Mouse (Mus musculus) adrenal gland, adult (tissue): ENCODE measurements around the gene Pde10a.
A peak's percentile ranks its signal among the peaks of the same experiment; 100 is the strongest.

ENCODE experiments used
- DNase-seq, 2 experiments: peaks; one replicate each; pipeline ENCODE4 v3.0.0; 2022 to 2023; ENCODE audit warnings: low spot score in 1 of 2; ENCODE audit not compliant: inconsistent age in 2 of 2

Pde10a gene

DNA sequence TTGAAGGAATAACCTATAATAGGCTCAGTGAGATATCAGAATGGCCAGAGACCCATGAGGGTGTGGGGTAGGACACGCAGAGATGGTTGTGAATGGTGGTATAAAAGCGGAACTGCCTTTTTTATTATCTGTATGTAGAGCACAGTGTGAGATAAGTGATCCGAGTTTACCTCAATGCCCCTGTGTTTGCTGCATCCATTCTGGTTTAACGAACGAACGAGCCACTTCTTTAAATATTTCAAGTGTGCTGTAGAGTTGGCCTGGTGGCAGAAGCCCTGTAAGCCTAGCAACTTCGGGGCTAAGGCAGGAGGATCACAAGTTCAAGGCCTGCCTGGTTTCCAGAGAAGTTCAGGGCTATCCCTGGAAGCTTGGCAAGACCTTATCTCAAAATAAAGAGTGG lies 346.2 kb downstream of the Pde10a start:
- peak; percentile 32 to 71 for DNase-seq

DNA sequence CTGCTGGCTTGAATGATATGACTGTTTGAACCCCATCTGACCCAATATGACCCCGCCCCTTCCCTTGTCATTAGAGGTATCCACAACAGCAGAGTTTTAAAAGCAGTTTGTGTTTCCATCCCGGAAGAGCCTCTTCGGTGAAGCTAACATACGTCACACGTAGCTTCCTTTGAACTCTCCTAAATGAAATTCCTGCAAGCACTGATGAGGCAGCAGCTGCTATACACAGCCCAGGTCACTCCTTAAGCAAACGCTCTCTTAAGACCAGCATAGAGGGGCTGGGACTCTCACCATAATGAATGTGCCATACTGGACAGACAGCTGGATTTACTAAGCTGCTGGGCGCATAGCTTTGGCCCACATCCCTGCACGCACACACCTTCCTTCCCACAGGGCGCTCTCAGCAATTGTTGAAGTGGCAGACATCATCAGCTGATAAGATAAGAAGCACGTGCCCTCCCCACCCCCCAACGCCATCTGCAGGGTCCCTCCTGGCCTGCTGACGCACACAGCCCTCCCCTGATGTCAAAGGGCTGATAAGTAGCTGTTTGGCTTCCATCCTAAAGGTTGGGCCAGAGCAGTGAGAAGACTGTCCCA lies 346.9 kb downstream of the Pde10a start:
- peak; percentile 66 to 81 for DNase-seq

DNA sequence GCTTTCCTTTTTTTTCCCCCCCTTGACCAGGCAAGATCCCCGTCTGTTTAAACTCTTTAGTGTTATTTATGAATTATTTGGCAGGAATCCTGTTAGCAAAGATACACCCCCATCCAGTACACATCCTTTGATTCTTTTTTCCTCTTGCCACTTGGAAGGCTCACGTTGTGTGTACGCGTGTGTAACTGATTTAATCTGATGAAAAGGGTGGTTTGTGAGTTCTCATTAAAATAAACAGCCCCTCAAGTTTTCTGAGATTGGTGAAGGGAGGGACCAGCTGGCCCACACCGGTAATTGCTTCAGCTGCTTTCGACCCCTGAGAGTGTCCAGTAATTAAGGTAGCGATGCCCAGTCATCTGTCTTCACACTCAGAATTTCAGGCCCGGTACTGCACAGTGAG lies 347.4 kb downstream of the Pde10a start:
- no peak for DNase-seq

DNA sequence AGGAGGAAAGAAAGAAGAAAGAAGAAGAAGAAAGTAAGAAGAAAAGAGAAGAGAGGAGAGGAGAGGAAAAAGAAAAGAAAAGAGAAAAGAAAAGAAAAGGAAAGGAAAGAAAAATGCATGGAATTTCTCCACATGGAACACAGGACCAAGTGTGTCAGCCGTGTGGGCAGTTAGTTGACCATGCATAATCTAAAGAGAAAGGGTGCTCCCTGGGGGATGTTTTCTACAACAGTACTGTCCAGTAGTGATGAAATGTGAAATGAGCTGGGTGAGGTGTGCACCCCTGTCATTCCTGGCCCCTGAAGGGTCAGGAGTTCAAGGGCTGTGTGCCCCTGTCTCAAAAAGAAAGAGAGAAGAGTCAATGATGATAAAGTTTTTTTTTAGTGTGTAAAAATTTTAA lies 352.9 kb downstream of the Pde10a start:
- DNase-seq, result no peak

DNA sequence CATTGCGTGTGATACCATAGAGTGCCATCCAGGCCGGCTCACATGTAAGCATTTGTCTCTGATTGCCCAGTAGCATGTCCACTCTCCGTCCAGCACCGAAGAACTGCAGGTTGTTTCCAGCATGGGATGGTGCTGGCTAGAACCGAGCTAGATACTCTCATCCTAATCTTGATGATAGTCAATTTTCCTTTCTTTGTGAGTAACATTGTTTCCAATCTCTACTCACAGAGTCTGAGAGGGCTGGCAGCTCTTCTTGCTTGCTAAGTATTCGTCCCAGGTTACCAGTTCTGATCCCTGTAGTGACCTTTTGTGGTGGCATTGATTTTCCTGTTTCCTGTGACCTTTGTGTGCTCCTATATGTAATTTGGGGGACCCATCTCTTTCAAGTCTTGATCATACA lies 356.5 kb downstream of the Pde10a start:
- no peak for DNase-seq

DNA sequence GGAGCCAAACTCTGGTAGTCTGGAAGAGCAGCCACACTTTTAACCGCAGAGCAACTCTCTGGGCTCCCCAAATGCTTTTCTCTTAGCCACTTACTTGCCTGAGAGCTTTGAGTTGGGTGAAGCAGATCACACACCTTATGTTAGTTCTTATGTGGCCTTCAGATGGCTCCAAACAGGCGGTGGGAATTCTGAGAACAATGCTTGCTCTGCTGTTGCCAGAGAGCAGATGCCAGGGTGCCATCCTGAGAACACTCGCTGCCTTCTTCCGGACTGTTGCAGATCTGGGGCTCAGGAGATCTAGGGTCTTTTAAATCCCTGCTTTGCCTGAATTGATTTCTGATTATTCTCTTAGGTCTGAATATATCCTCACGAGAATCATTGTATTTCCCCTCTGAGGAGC lies 359.5 kb downstream of the Pde10a start:
- DNase-seq, result no peak

DNA sequence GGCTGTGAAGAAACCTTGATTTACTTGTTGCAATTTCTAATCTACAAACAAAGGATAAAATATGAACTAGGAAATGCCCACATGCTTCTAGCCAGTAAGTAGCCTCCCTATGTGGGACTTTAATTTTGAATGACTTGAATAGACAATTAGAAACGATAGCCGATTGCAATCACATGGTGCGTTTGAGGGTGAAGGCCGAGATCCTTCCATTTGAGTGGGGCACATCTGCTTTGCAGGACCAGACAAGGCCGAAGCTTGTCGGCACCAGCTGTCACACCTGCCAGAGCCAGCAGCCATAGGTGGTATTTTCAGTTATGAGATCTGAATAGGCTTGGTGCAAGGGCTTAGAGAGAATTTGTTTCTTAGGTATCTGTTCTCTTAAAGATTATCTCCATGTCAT lies 360.7 kb downstream of the Pde10a start:
- DNase-seq, result no peak

DNA sequence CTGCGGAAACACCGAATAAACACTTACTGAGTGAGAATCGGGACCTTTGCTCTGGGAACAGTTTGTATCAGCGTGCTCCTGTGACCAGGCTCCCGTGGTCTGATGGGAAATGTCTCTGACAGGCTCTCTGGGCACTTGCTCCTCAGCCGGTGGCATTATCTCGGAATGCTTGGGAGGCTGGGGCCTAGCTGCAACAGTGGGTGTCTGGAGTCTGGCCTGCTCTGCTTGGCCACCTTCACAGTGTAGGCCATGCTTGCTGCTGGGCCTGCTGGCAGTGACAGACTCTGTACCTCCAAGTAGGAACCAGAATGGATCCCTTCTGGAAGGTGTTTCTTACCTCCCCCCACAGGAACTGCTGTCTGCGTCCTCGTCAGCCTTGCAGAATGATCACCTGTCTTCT lies 362.9 kb downstream of the Pde10a start:
- DNase-seq, result no peak

DNA sequence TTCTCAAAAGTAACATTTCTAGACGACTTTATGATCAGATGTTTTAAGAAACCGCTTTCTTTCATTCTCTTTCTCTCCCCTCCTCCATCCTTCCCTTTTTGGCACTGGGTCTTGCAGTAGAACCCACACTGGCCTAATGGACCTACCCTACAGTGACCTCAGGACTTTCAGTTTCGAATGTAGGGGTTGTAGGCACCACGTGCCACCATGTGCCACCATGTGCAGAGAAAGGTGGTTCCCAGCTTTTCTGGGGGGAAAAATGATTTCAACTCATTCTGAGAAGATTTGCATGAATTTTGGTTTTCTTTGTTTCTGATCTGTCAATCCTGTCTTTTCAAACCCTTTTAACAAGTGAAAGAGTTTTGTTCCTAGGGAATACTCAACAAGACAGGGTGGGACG lies 363.5 kb downstream of the Pde10a start:
- no peak for DNase-seq

DNA sequence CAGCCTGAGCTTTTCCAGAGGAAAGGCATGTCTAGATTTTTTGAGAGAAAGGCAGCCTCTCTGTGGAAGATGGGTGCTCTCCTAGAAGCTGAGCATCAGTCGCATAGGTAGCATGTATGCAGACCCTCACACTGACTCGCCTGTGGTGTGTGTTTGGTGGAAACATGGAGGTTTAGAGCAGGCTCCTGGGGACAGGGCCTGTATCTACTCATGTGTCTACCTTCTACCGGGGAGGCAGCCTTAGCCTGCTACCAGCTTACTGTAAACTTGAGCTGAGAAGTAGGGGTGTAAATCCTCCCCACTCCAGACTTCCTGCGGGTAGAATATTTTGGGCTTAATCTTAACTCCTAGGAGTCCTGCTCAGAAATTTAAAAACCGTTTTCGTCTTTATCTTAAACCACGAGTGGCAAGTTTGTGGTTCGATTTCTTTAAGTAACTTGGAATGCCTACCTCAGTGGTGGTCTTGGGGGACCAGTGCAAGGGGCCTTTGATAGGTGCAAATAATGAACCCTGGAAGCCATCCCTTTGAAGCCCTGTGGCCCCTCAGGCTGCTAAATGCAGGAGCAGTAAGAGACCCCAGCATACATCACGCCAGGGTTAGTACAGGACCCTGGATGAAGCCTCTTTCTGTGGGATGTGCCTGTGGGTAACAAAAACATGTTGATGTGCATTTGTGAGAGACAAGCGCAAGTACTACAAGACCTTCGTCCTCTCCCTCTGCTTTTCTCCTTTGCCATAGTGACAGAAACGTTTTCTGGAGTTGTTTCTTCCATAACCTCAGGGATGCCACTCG lies 367.2 kb downstream of the Pde10a start:
- DNase-seq, result no peak

DNA sequence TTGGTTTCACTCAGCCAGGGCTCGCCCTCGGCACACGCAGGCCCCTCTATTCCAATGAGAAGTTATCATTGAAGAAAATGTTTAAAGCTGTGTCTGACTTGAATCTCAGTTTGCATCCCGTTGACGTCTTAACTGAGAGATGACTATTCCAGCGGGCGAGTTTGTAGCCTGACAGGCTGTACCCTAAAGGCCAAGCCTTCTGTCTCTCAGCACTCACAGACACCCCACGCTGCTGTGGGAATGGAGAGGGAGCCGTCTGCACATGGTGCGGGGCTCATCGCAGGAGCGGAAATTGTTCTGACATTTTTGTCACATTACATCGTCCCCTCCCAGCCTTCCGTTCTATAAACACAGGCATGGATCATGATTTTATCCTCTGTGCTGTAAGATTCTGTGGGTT lies 370.8 kb downstream of the Pde10a start:
- DNase-seq, result no peak

DNA sequence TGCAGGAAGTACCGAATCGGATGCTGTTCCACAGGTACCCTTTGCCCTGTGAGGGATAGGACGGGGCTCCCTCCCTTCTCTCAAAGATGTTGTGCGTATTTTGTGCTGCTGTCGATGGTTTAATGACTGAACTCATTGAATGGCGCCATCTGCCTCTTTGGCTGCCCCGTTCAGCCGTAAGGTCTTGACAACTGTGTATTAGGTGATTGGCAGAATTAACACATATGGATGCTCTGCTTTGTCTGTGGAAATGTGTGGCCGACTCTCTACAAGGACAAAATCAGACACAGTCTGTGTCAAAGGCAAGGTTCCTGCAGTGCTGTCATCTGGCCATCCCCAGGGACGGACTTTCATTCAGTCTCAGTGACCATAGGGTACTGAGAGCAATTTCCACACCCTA lies 372.6 kb downstream of the Pde10a start:
- DNase-seq, result no peak

DNA sequence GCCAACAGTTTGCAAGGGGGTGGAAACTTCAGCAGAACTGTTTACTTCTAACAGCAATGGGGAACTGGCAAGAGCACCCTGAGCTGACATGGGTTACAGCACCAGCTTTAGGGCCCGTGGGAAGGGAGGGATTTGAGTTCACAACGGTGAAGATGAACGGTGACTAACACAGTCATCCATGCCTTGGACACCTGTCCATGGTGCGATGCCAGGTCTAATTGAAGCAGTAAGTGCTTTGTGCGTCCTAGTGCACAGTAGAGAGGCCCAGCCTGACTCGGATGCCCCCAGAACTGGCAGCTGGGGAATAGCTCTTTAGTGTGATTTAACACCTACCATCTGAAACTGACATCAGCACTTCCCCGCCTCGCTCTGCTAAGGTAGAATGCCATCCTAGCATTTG lies 373.0 kb downstream of the Pde10a start:
- no peak for DNase-seq

DNA sequence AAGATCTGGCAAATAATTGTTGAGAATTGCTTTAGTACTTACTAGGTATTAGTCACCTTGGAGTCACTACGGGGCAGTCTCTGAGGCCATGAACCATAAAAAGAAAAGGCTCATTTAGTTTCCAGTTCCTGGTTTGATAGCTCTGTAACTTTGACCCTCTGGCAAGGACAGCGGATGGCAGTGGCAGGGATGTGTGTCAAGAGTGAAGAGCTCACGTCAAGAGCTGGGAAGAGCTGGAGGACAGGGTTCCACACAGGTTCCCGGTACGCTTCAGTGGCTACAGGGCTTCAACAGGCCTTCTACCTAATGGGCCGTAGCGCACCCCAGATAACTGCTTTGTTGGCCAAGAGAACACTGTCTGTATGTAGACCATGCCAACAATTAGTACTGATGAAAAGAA lies 374.0 kb downstream of the Pde10a start:
- DNase-seq, result peak in 1 of 2 experiments; percentile 53

DNA sequence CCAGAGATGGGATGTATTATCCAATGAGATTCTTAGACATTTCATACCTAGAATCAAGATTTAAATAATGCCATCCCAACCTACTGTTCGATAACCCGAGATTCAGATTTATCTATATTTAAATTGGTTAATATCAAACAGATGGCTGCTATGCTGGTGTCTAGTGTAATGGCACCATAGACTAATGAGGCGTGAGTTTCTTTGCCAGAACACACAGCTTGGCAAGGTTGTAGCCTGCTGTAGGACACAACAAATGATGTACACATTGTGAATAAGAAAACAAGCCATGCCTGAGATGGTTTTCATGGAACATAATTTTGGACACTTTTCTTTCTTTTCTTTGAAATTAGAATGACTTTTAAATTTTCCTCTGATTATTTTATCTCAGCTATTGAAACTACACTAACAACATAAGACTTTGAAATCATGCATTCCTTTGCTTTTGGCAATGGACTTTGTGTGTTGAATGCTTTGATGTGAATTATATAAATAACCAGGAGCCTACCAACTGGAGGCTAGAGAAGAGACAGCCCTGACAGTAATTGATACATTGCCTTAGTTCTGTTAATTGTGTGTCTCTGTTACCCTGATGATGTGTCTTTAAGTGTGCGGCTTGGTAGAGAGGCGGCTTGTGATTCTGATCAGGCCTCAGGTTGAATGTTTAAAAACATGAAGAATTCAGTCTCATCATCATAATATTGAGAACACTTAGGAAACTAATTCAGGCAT lies 378.5 kb downstream of the Pde10a start:
- DNase-seq, result no peak

DNA sequence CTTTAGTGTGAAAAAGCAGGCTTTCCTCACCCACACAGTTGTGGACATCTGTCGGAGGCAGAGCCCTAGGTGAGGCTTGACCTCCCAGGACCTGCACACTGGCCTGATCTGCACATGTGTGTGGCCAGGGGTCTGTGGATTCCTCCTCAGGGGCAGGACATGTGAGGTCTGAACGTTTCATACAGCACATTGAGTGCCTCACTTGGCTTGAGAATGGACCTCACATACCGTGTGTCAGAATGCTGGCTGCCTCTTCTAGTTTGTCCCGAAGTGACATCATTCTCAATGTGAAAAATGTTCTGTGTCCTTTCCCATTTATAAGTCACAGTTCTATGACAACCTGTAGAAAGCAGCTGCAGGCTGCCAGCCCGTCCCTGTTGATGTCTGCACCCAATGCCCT lies 385.4 kb downstream of the Pde10a start:
- DNase-seq, result no peak

DNA sequence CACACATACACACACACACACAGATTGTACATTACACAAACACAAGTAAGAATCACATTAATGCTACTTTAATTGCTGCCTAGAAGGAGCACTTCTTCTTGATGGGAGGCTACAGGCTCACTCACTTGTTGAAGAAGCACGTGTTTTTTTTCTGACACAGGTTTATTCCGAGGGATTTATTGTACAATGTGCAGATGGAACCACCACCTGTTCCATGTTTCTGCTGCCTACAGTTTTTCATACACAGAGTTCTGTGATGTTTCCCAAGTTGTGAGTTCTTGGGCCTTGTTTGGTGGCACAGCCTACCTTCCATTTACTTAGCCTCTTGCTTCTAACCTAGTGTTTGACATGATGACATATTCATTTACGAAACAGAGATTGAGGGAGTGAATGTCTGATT lies 387.8 kb downstream of the Pde10a start:
- no peak for DNase-seq

DNA sequence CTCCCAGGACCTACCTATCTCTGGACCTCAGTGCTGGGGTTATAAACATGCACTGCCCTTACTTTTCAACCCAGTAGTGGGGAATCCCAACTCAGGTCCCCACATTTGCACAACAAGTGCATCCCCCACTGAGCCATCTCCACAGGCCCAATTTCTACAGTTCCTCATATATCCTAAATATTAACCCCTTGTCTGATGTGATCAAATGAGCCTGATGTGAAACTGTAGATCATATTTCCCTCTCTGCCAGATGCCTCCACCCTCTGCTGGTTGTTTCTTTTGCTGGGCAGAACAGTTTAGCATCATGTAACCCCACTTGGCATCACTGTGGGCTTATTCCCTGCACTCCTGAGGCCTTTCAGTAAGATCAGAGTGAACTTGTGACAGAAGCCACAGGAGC lies 390.5 kb downstream of the Pde10a start:
- no peak for DNase-seq

DNA sequence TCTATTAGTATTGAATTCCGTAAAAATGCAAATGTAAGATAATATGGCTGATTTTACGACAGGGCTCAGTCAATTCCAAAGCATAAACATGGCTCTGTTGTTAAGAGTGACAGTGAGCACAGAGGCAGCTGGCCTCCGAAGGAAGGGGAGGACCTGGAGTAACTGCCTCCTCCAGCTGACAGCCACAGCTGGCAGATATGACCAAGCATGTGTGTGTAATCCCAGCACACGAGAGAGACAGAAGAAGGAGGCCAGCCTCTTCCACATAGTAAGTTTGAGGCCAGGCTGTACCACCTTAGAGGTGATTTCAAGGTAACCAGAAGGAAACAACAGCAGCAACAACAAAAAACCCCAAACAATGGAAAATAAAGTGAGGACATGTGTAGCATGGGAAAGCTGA lies 397.9 kb downstream of the Pde10a start:
- no peak for DNase-seq

DNA sequence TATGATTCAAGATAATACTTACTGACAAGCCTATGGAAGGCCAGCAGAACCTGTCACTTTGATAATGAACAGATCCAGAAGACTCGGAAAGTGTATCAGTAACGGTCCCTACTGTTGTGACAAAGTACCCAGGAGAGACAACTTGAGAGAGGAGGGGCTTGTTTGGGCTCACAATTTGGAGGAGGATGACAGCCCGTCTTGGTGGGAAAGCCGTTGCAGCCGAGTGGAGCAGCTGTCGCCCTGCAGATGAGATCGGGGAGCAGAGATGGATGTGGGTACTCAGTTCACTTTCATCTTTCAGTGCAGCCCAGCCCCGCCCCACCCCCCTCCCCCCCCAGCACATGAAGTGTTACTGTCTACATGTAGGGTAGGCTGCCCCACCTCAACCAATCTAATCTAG lies 398.6 kb downstream of the Pde10a start:
- DNase-seq, result no peak

DNA sequence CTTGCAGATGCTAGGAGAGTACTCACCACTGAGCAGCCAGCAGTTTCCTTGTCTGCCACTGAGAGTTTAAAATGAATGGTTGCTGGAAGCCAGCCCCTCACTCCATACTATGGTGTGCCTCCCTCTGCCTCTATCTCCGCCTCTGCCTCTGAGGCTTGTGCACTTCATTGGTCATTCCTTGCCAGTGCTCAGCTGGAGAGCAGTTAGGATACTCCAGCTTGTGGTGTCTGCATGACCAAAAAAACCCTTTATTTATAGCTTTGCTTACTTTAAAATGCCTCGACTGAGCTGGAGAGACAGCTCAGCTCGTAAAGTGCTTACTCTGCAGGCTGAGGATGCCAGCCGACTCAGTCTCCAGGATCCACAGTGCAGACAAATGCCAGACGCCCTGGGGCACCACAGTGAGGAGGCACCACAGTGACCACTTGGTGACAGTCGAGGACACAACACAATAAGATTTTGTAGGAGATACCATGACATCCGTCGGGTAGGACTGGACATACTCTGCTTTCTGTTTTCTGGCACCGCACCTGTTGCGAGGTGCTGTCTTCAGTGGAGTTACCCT lies 400.7 kb downstream of the Pde10a start:
- DNase-seq, result no peak

DNA sequence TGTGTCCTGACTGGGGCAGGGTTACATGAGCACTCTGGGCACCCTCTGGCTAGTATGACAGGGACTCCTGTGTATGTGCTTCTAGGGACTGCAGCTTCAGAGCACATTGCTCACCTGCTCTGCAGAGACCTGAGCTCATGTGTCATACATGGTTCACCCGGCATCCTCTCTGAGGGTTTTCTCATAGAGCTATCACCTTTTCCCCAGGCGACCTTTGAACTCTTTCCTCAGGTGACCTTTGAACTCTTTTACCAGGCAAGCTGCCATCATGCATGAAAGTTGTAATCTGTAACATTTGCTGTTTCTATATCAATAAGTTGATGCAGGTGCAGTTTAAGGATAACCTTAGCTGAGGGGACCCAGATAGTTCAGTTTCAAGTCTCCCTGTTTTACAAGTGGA lies 403.4 kb downstream of the Pde10a start:
- no peak for DNase-seq
